Mouse (Mus musculus) CH12.LX (cell line): Measurements from ENCODE around the gene Cd81.
A peak's percentile ranks its signal among the peaks of the same experiment; 100 is the strongest.

Source experiments
- CTCF ChIP-seq, 2 experiments: IDR thresholded peaks in 1 of 2; conservative IDR thresholded peaks in 1 of 2; 2 replicates each; pipeline ENCODE4 v1.5.1; 2011 to 2012; ENCODE audit warnings: low read depth in 2 of 2, low read length in 2 of 2, improper control_type of control experiment in 1 of 2, inconsistent platforms in 1 of 2, mild to moderate bottlenecking in 1 of 2, moderate library complexity in 1 of 2
- ELF1 ChIP-seq: IDR thresholded peaks from 2 replicates; pipeline ENCODE4 v1.6.1; 2014; ENCODE audit warnings: low read depth, mild to moderate bottlenecking, inconsistent platforms, low read length, improper control_type of control experiment
- EP300 ChIP-seq: IDR thresholded peaks from 2 replicates; pipeline ENCODE4 v1.6.1; 2011; ENCODE audit warnings: low read length, improper control_type of control experiment
- NELFE ChIP-seq: IDR thresholded peaks from 2 replicates; pipeline ENCODE4 v1.6.1; 2011; ENCODE audit warnings: low read depth, low read length, improper control_type of control experiment
- POLR2A ChIP-seq: IDR thresholded peaks from 2 replicates; pipeline ENCODE4 v1.6.1; 2011; ENCODE audit warnings: low read depth, mild to moderate bottlenecking, improper control_type of control experiment, low read length
- POLR2AphosphoS2 ChIP-seq: IDR thresholded peaks from 2 replicates; pipeline ENCODE4 v1.6.1; 2011; ENCODE audit warnings: low read depth, low read length, improper control_type of control experiment
- SIN3A ChIP-seq: IDR thresholded peaks from 2 replicates; pipeline ENCODE4 v1.6.1; 2012; ENCODE audit warnings: low read length, improper control_type of control experiment, inconsistent platforms
- TCF12 ChIP-seq: IDR thresholded peaks from 2 replicates; pipeline ENCODE4 v1.6.1; 2014; ENCODE audit warnings: low read depth, mild to moderate bottlenecking, inconsistent platforms, low read length, improper control_type of control experiment
- USF1 ChIP-seq: IDR thresholded peaks from 2 replicates; pipeline ENCODE4 v1.6.1; 2014; ENCODE audit warnings: low read depth, mild to moderate bottlenecking, inconsistent platforms, low read length, improper control_type of control experiment
- ZKSCAN1 ChIP-seq: IDR thresholded peaks from 2 replicates; pipeline ENCODE4 v1.6.1; 2012; ENCODE audit warnings: low read depth, inconsistent platforms, low read length, improper control_type of control experiment, borderline replicate concordance

DNA sequence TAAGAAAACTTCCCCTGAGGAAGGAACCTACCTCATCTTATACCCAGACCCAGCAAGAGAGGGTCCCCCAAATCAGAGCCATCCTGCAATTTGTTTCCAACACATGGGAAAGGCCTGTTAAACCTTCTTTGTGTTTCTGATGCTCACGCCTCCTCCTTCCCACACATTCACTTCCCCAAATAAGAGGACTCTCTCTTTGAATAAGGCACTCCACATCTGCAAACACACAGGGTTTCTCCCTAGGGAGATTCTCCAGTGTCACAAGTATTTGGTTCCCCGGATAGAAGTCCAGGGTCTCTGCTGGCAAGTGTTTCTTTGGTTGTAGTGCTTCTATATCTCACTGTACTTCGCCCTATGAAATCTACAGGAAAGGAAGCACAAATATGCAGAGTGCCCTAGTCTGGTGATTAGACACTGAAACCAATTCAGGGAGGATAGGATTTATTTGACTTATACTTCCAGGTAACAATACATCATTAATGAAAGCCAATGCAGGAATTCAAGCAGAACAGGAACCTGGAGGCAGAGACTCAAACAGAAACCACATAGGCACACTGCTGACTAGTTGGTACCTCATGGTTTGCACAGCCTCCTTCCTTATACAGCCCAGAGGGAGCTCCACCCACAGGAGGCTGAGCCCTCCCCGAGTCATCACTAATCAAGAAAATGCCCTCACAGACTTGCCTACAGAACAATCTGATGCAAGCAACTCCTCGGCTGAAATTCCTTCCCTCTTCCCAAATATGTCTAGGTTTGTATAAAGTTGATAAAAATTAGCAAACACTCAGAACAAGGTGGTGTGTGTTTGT is 31.0 kb upstream of the Cd81 start:
- peak; percentile 51; the same call in 1 of the 2 replicates for TF ChIP-seq EP300
- TF ChIP-seq CTCF (conservative IDR thresholded peaks at IDR 0.05 in 1 of 2, IDR thresholded peaks at IDR 0.05 in 1 of 2; ENCODE audit: low read depth in 2 of 2, low read length in 2 of 2) = no peak
- peak; percentile 40; the same call in 1 of the 2 replicates for TF ChIP-seq POLR2A
- TF ChIP-seq ZKSCAN1 = no peak
- TF ChIP-seq ELF1 = peak; percentile 34; the same call in 1 of the 2 replicates
- no peak; the same call in 1 of the 2 replicates for TF ChIP-seq POLR2AphosphoS2
- 0 out of 2 replicates have a peak, but pooled peaks have one; percentile 14 for TF ChIP-seq TCF12
- peak; percentile 60; the same call in 1 of the 2 replicates for TF ChIP-seq SIN3A
- no peak for TF ChIP-seq NELFE
- no peak for TF ChIP-seq USF1
